Mouse (Mus musculus) adrenal gland, postnatal 0 days (tissue): ENCODE results near the gene Calml4. TPM values are rescaled to one million over a fixed set of nuclear protein-coding genes. Genes with fewer than 3 reads are reported as not detected.

Source experiments
- polyA plus RNA-seq: library from polyadenylated mRNA; unstranded; fragments of >200 nt; fragmentation: Nextera tagmentation; extraction: Ambion mirVana; gene quantifications from 2 replicates; pipeline ENCODE4 v1.2.1, GENCODE M21; 2015

Calml4 gene
- 40.9 and 83.7 TPM in 2 replicates for polyA plus RNA-seq

DNA sequence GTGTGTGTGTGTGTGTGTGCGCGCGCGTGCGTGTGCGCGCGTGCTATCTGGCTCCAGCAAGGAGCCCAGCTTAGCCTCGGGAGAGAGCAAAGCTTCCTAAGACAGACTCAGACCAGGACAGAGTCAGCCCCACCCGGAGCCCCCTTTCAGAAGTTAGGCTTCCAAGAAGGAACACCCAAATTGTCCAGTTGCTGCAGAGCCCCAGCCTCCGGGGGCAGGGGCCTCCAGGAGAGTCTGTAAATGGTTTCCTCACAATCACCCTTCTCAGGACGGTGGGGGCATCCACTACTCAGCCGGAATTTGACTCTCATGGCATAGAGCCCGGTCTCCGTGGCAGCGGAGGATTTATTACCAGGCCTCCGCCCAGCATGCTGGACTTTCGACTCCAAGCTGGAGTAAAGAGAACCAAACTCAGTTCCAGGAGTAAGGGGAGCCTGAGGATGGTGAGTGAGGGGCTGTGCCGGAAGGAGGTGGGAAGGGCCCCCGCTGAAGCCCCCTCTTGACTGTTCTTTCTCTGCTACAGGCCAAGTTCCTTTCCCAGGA, at the start of gene Calml4:
TSS of gene Calml4 (plus strand) at position 362 of the 543 bp plus-strand sequence.

DNA sequence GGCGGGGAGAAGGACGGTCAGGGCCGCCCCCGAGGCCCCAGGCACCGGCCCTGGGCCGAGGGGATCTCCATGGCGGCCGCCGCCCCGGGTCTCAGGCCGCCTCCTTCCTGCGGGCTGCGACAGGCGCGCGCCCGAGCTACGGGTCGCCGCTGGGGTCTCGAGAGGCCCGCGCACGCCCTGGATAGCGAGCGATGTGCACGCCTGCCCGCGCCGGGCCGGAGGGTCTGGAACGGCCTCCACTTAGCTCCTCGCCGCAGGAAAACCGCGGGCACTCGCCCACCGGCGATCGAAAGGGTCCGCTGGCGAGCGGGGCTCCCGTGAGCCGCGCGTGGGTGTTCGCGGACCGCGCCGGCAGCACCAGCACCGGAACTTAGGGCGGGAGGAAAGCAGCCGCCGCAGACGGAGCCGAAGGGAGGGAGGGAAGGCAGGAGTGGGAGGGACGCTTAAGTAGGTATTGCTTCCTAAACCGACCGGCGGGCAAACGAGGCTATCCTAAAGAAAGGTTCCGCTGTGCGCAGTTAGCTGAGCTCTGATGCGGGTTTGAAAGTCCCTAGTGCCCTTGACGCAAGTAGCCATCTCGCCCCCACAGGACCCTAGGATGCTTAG, 46.3 kb upstream of the Calml4 start, which contains the start of gene Fem1b:
TSS of gene Fem1b (minus strand) at position 419 of the 606 bp plus-strand sequence.

DNA sequence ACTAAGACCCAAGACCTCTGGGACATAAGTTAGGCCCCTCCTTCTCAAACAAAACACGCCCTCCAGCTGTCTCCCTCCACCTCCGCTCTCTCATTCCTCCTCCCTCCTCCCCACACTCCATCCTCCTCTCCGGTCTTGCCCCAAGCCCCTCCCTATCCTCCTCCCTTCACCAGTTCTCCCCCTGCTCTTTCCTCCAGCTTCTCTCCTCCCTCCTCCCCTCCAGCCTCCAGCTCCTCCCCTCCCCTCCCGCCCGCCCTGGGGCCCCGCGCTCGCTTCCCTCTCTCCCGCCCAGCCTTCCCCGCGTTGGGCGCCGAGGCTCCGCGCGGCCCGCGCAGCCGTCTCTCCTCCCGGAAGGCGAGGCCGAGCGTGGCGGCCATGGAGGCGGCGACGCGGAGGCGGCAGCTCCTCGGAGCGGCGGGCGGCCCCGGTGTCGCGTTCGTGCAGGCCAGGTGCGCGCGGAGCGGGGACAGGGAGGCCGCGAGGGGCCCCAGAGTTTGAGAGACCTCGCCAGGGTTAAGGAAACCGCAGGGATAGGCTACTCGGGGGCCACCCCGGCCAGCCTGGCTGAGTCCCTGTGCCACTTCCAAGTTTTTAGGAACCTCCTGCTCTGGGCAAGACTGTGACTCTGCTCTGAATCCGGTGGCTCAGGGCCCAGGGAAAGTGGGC, 19.2 kb upstream of the Calml4 start, which contains the start of gene Cln6:
TSS of gene Cln6 (plus strand) at position 280 of the 666 bp plus-strand sequence.

Other genes starting within 250 kb of the Calml4 start
- gene Itga11, start 180.3 kb upstream of the Calml4 start, polyA plus RNA-seq: 1.5 and 1.8 TPM in 2 replicates
- 9.7 and 11.9 TPM in 2 replicates for gene Fem1b, start 46.1 kb upstream of the Calml4 start, polyA plus RNA-seq
- gene Cln6, start 19.3 kb upstream of the Calml4 start, polyA plus RNA-seq: 19.6 and 22.7 TPM in 2 replicates
- 32.5 and 43.9 TPM in 2 replicates for gene Pias1, start 129.8 kb downstream of the Calml4 start, polyA plus RNA-seq